Mouse (Mus musculus) kidney, postnatal 0 days (tissue): ENCODE data around the gene Exosc3. TPM values are rescaled to one million over a fixed set of nuclear protein-coding genes. Genes with fewer than 3 reads are reported as not detected.

Experiments used
- ATAC-seq: fragments of 200-750 bp; cut with Nextera tagmentation; replicated peaks from 2 replicates; pipeline ENCODE4 v1.8.0; 2017; ENCODE audit warnings: low read depth, moderate number of reproducible peaks, moderate TSS enrichment, moderate library complexity; ENCODE audit not compliant: low FRiP score
- DNase-seq: peaks from one replicate; pipeline ENCODE4 v3.0.0-alpha.2; 2016; ENCODE audit warnings: low spot score
- H3K27ac ChIP-seq: fragments of 300-500 bp; sonication (generic); 2 replicates; pipeline ENCODE4 v1.5.1; 2014; ENCODE audit warnings: mild to moderate bottlenecking
- H3K27me3 ChIP-seq: fragments of 300-500 bp; sonication (generic); 2 replicates; pipeline ENCODE4 v1.6.1; 2014; ENCODE audit warnings: low read length, mixed read lengths; ENCODE audit not compliant: insufficient read depth
- H3K36me3 ChIP-seq: fragments of 300-500 bp; sonication (generic); 2 replicates; pipeline ENCODE4 v1.6.1; 2014; ENCODE audit warnings: low read length, mixed read lengths; ENCODE audit not compliant: insufficient read depth
- H3K4me1 ChIP-seq: fragments of 300-500 bp; sonication (generic); replicated peaks from 2 replicates; pipeline ENCODE4 v1.6.1; 2014; ENCODE audit warnings: antibody characterized with exemption, low read length, mixed read lengths; ENCODE audit not compliant: insufficient read depth
- H3K4me2 ChIP-seq: fragments of 300-500 bp; sonication (generic); 2 replicates; pipeline ENCODE4 v1.6.1; 2014; ENCODE audit warnings: mild to moderate bottlenecking, low read length, moderate library complexity, mixed read lengths
- H3K4me3 ChIP-seq: fragments of 300-500 bp; sonication (generic); replicated peaks from 2 replicates; pipeline ENCODE4 v1.5.1; 2014; ENCODE audit warnings: low read depth, low read length
- H3K9ac ChIP-seq: fragments of 300-500 bp; sonication (generic); 2 replicates; pipeline ENCODE4 v1.6.1; 2014; ENCODE audit warnings: low read depth, low read length
- H3K9me3 ChIP-seq: fragments of 300-500 bp; sonication (generic); replicated peaks from 2 replicates; pipeline ENCODE4 v1.6.1; 2016; ENCODE audit warnings: low read length, inconsistent platforms, mixed read lengths
- CTCF ChIP-seq: IDR thresholded peaks from 2 replicates; pipeline ENCODE4 v1.5.1; 2016; ENCODE audit warnings: antibody characterized with exemption, low read depth, mild to moderate bottlenecking, moderate library complexity
- WGBS: fragments of 180-500 bp; shearing (Covaris S2); extraction: QIAGEN DNeasy Blood & Tissue Kit; methylation state at CpG from one replicate; pipeline ENCODE4 v1.1.7; 2014; 5-methylcytosine and 5-hydroxymethylcytosine counted together
- polyA plus RNA-seq: library from polyadenylated mRNA; unstranded; fragments of >200 nt; fragmentation: Nextera tagmentation; extraction: Ambion mirVana; gene quantifications from 2 replicates; pipeline ENCODE4 v1.2.1, GENCODE M21; 2015

The Exosc3 gene
- polyA plus RNA-seq, 1 experiment from 2014 or later = 76.7 TPM

- 32% methylated on average over 5 of the region's 5 CpGs for WGBS
- Histone ChIP-seq H3K4me3 (no peak overlapping the region), H3K27me3 (no peaks in the 10 kb centered on the region), H3K9ac (no peak overlapping the region), H3K9me3 (no peaks in the 10 kb centered on the region), H3K36me3 (peaks cover 22% of the 10 kb centered on the region), H3K27ac (no peak overlapping the region), H3K4me1 (no peaks in the 10 kb centered on the region), H3K4me2 (no peak overlapping the region)
- ATAC-seq (no peak), DNase-seq (peak; percentile 64)
- no peak for TF ChIP-seq CTCF
These were observed 32.3 kb upstream of the Exosc3 start for GRCm38 (mm10) chr4:45374879-45375278.

GRCm38 (mm10) chr4:45371261-45371660, 28.7 kb upstream of the Exosc3 start:
- Histone ChIP-seq H3K4me3 (no peak overlapping the region), H3K27ac (no peak overlapping the region), H3K36me3 (peaks cover 22% of the 10 kb centered on the region), H3K9me3 (no peaks in the 10 kb centered on the region), H3K27me3 (no peaks in the 10 kb centered on the region), H3K4me2 (no peak overlapping the region), H3K4me1 (no peaks in the 10 kb centered on the region), H3K9ac (no peak overlapping the region)
- WGBS = 83% methylated on average over 3 of the region's 3 CpGs
- no peak for DNase-seq
- ATAC-seq = no peak
- TF ChIP-seq CTCF = no peak

GRCm38 (mm10) chr4:45356653-45357052, 14.1 kb upstream of the Exosc3 start:
- H3K4me1 ChIP-seq = no peaks in the 10 kb centered on the region
- no peak for DNase-seq
- no peak overlapping the region for H3K4me2 ChIP-seq
- H3K27ac ChIP-seq = no peak overlapping the region
- TF ChIP-seq CTCF = no peak
- no peak for ATAC-seq
- no peaks in the 10 kb centered on the region for H3K27me3 ChIP-seq
- no peak overlapping the region for H3K4me3 ChIP-seq
- no peaks in the 10 kb centered on the region for H3K9me3 ChIP-seq
- H3K9ac ChIP-seq = no peak overlapping the region
- peaks cover 9% of the 10 kb centered on the region for H3K36me3 ChIP-seq
- WGBS = 88% methylated on average over 3 of the region's 3 CpGs

- peak within 1 kb of the TSS; percentile 93 for H3K4me3 ChIP-seq
- peak; percentile 93 for ATAC-seq
- no peaks in the 10 kb centered on the region for H3K9me3 ChIP-seq
- DNase-seq = peak; percentile 94
- no peaks in the 10 kb centered on the region for H3K36me3 ChIP-seq
- H3K4me1 ChIP-seq = peaks cover 10% of the 10 kb centered on the region; the same call in 1 of the 2 replicates
- H3K4me2 ChIP-seq = peak within 1 kb of the TSS; percentile 92
- H3K27ac ChIP-seq = peak within 1 kb of the TSS; percentile 99
- peak; percentile 71 for TF ChIP-seq CTCF
- H3K27me3 ChIP-seq = no peaks in the 10 kb centered on the region
- peak within 1 kb of the TSS; percentile 94 for H3K9ac ChIP-seq
- 3% methylated on average over 37 of the region's 42 CpGs for WGBS
These were observed 773 bp downstream of the Exosc3 start, which contains the start of gene Dcaf10 for GRCm38 (mm10) chr4:45341669-45342249. Dcaf10 (plus strand) TSS chr4:45342101.

GRCm38 (mm10) chr4:45341226-45341625, 1.3 kb downstream of the Exosc3 start:
- H3K4me3 ChIP-seq = peak overlapping the region; percentile 93; the same call in 1 of the 2 replicates
- no peak for TF ChIP-seq CTCF
- H3K4me2 ChIP-seq = peak overlapping the region; percentile 92
- H3K9me3 ChIP-seq = no peaks in the 10 kb centered on the region
- H3K36me3 ChIP-seq = no peaks in the 10 kb centered on the region
- DNase-seq (no peak), ATAC-seq (no peak)
- H3K4me1 ChIP-seq = peaks cover 10% of the 10 kb centered on the region; the same call in 1 of the 2 replicates
- peak overlapping the region; percentile 99 for H3K27ac ChIP-seq
- no peaks in the 10 kb centered on the region for H3K27me3 ChIP-seq
- 62% methylated on average over 9 of the region's 9 CpGs for WGBS
- H3K9ac ChIP-seq = peak overlapping the region; percentile 94

- TF ChIP-seq CTCF = no peak
- no peak overlapping the region for H3K4me2 ChIP-seq
- WGBS = 65% methylated on average over 3 of the region's 3 CpGs
- H3K36me3 ChIP-seq = no peaks in the 10 kb centered on the region
- H3K4me3 ChIP-seq = no peak overlapping the region
- no peaks in the 10 kb centered on the region for H3K9me3 ChIP-seq
- H3K27ac ChIP-seq = no peak overlapping the region
- no peak overlapping the region for H3K9ac ChIP-seq
- ATAC-seq (no peak), DNase-seq (no peak)
- H3K4me1 ChIP-seq = no peaks in the 10 kb centered on the region
- no peaks in the 10 kb centered on the region for H3K27me3 ChIP-seq
These were observed 10.1 kb downstream of the Exosc3 start for GRCm38 (mm10) chr4:45332466-45332865.

GRCm38 (mm10) chr4:45331139-45331538, 11.4 kb downstream of the Exosc3 start:
- WGBS = 78% methylated on average over 7 of the region's 7 CpGs
- H3K9me3 ChIP-seq = no peaks in the 10 kb centered on the region
- ATAC-seq (no peak), DNase-seq (no peak)
- no peak overlapping the region for H3K4me3 ChIP-seq
- H3K27ac ChIP-seq = no peak overlapping the region
- no peak overlapping the region for H3K9ac ChIP-seq
- no peaks in the 10 kb centered on the region for H3K4me1 ChIP-seq
- no peaks in the 10 kb centered on the region for H3K36me3 ChIP-seq
- H3K27me3 ChIP-seq = no peaks in the 10 kb centered on the region
- no peak for TF ChIP-seq CTCF
- H3K4me2 ChIP-seq = no peak overlapping the region
